Mouse (Mus musculus) MEL (cell line): ENCODE data around the gene Cc2d2b.

Experiments
- E2F4 ChIP-seq: IDR thresholded peaks from 2 replicates; pipeline ENCODE4 v1.6.1; 2011; ENCODE audit warnings: low read depth, low read length, improper control_type of control experiment, borderline replicate concordance
- MEF2A ChIP-seq: IDR thresholded peaks from 2 replicates; pipeline ENCODE4 v1.6.1; 2014; ENCODE audit warnings: low read depth, mild to moderate bottlenecking, inconsistent platforms, low read length, improper control_type of control experiment; ENCODE audit not compliant: poor library complexity, insufficient replicate concordance, severe bottlenecking; ENCODE audit errors: extremely low read depth
- RAD21 ChIP-seq: IDR thresholded peaks from 2 replicates; pipeline ENCODE4 v1.6.1; 2011; ENCODE audit warnings: mild to moderate bottlenecking, low read depth, low read length, improper control_type of control experiment

DNA sequence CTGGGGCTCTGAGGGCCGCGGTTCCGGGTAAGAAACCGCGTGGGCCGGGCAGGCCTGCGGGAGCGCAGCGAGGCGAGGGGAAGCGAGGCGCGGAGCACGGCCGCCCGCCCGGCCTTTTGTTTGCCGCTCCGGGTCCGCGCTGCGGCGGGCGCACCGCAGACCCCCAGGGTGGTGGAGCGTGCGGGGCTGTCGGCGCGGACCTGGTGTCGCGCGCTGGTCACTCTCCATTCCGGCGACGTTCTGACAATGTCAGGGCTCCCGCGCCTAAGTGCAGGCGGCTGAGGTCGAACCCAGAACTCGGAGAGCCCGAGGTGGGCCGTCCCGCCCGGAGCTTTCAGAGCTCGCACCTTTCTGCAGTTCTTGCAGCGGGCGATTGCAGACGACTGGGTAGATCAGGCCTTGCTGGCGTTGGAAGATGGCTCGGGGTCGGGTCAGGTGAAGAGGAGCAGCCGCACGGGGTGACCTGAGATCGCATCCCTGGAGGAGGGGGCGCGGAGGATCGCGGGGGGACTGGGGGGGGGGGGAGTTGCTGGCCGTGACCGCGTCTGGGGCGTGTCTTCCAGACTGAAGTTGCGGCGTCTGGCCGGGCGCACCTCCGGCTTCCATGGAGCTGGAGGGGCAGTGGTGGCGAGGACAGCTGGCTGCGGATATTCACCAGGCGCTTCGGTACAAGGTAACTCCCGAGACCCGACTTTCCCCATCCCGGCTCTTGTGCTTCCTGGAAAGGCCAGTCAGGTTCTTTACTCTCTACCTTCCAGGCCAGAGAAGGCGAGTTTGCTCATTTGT, 83.1 kb downstream of the Cc2d2b start:
- TF ChIP-seq MEF2A = no peak
- TF ChIP-seq E2F4 = no peak
- no peak for TF ChIP-seq RAD21
